Mouse (Mus musculus) heart, postnatal 0 days (tissue): Measurements from ENCODE around the gene Alkbh6.

Experiments
- CTCF ChIP-seq: IDR thresholded peaks from 2 replicates; pipeline ENCODE4 v1.5.1; 2016; ENCODE audit warnings: antibody characterized with exemption, control low read depth, low read depth
- EP300 ChIP-seq: IDR thresholded peaks from 2 replicates; pipeline ENCODE4 v1.6.1; 2016; ENCODE audit warnings: antibody characterized with exemption, low read depth

GRCm38 (mm10) chr7:30286701-30287410 is 21.7 kb upstream of the Alkbh6 start:
- no peak for TF ChIP-seq CTCF
- no peak for TF ChIP-seq EP300
